Mouse (Mus musculus) ES-E14 (cell line): Measurements from ENCODE around the gene Vmn1r57. TPM values are rescaled to one million over a fixed set of nuclear protein-coding genes. Genes with fewer than 3 reads are reported as not detected.
"Not testable (repeated sequence)": the region's sequence is repeated elsewhere in the genome, so short reads cannot be mapped to it uniquely, and the experiment has no call there.

ENCODE experiments used
- DNase-seq: peaks from one replicate; pipeline ENCODE4 v3.0.0-alpha.2; 2013; ENCODE audit warnings: low read depth, low spot score
- H3K27ac ChIP-seq: 2 replicates; pipeline ENCODE4 v1.5.1; 2012; ENCODE audit warnings: low read depth, mild to moderate bottlenecking, low read length, moderate library complexity, mixed read lengths; ENCODE audit not compliant: poor library complexity, insufficient read depth, severe bottlenecking
- H3K36me3 ChIP-seq: 2 replicates; pipeline ENCODE4 v1.6.1; 2012; ENCODE audit warnings: mild to moderate bottlenecking, low read length, moderate library complexity, mixed read lengths; ENCODE audit not compliant: control insufficient read depth, poor library complexity, insufficient read depth, severe bottlenecking
- H3K4me1 ChIP-seq, 2 experiments: fragments of 150-350 bp in 1 of 2; sonication (generic) in 1 of 2; 2 replicates each; pipeline ENCODE4 v1.6.1; 2012; ENCODE audit warnings: low read length in 2 of 2, mild to moderate bottlenecking in 1 of 2, mixed read lengths in 1 of 2; ENCODE audit not compliant: control insufficient read depth in 2 of 2, insufficient read depth in 2 of 2, poor library complexity in 1 of 2
- H3K4me3 ChIP-seq, 2 experiments: fragments of 150-350 bp in 1 of 2; sonication (generic) in 1 of 2; 2 replicates each; pipeline ENCODE4 v1.5.1; 2012; ENCODE audit warnings: low read length in 2 of 2, low read depth in 1 of 2, mild to moderate bottlenecking in 1 of 2, mixed read lengths in 1 of 2; ENCODE audit not compliant: insufficient read depth in 1 of 2, poor library complexity in 1 of 2, severe bottlenecking in 1 of 2
- H3K9ac ChIP-seq: 2 replicates; pipeline ENCODE4 v1.6.1; 2012; ENCODE audit warnings: low read depth, mild to moderate bottlenecking, low read length, mixed read lengths; ENCODE audit not compliant: poor library complexity, insufficient read depth, severe bottlenecking
- H3K9me3 ChIP-seq: fragments of 150-350 bp; sonication (generic); 2 replicates; pipeline ENCODE4 v1.6.1; 2012; ENCODE audit warnings: low read depth, mild to moderate bottlenecking, low read length; ENCODE audit not compliant: control insufficient read depth, insufficient read depth
- CHD2 ChIP-seq: IDR thresholded peaks from 2 replicates; pipeline ENCODE4 v1.6.1; 2014; ENCODE audit warnings: mild to moderate bottlenecking, low read depth, low read length, inconsistent platforms
- HCFC1 ChIP-seq: IDR thresholded peaks from 2 replicates; pipeline ENCODE4 v1.6.1; 2012; ENCODE audit warnings: low read length, inconsistent platforms, borderline replicate concordance; ENCODE audit not compliant: insufficient read depth
- MAFK ChIP-seq: IDR thresholded peaks from 2 replicates; pipeline ENCODE4 v1.6.1; 2014; ENCODE audit warnings: mild to moderate bottlenecking, low read depth, low read length, inconsistent platforms; ENCODE audit not compliant: insufficient read depth
- ZC3H11A ChIP-seq: IDR thresholded peaks from 2 replicates; pipeline ENCODE4 v1.6.1; 2012; ENCODE audit warnings: low read depth, mild to moderate bottlenecking, inconsistent platforms, low read length, borderline replicate concordance
- ZNF384 ChIP-seq: IDR thresholded peaks from 2 replicates; pipeline ENCODE4 v1.6.1; 2012; ENCODE audit warnings: low read depth, low read length, inconsistent platforms
- in situ Hi-C, 2 experiments: fragments of 600-800 bp; cut with MboI; formaldehyde crosslinking; loops; one replicate each; pipeline ENCODE4 v1.15.1; 2025; ENCODE audit warnings: low sequenced_read_pairs in 2 of 2, inconsistent platforms in 1 of 2; ENCODE audit not compliant: unreplicated experiment in 2 of 2
- total RNA-seq: library from RNA; depleted of rRNA; stranded (reverse); fragments of 300-350 nt; gene quantifications from 2 replicates; pipeline ENCODE4 v1.2.3, GENCODE M21; 2012; rRNA removed

Gene Vmn1r57
- total RNA-seq = 0.11 and 0.13 TPM in 2 replicates

GRCm38 (mm10) chr7:5218193-5218592 is at the start of gene Vmn1r57:
Gene Vmn1r57 (plus strand): TSS chr7:5218493.
- H3K4me1 ChIP-seq, H3K9me3 ChIP-seq, in situ Hi-C loops, DNase-seq, H3K36me3 ChIP-seq, H3K4me3 ChIP-seq, H3K27ac ChIP-seq, H3K9ac ChIP-seq: not testable (repeated sequence)

GRCm38 (mm10) chr7:5196647-5197046 is 21.6 kb upstream of the Vmn1r57 start, which contains the start of gene Vmn1r56:
Gene Vmn1r56 (minus strand): TSS chr7:5196747.
- DNase-seq, H3K9ac ChIP-seq, H3K4me1 ChIP-seq, H3K36me3 ChIP-seq, H3K9me3 ChIP-seq, H3K27ac ChIP-seq, in situ Hi-C loops, H3K4me3 ChIP-seq: not testable (repeated sequence)

GRCm38 (mm10) chr7:5263051-5263450 is 44.8 kb downstream of the Vmn1r57 start:
- H3K27ac ChIP-seq = no peak overlapping the region
- no peaks in the 10 kb centered on the region for H3K4me1 ChIP-seq
- DNase-seq = no peak
- H3K4me3 ChIP-seq = no peak overlapping the region
- no peaks in the 10 kb centered on the region for H3K36me3 ChIP-seq
- TF ChIP-seq HCFC1 (no peak), CHD2 (no peak), ZNF384 (no peak), MAFK (no peak), ZC3H11A (no peak)
- no peak overlapping the region for H3K9ac ChIP-seq
- H3K9me3 ChIP-seq = no peaks in the 10 kb centered on the region
- in situ Hi-C loops = no loop called here

Other genes with a start within 250 kb of the Vmn1r57 start
- gene Sbk3, start 247.3 kb upstream of the Vmn1r57 start, total RNA-seq = not detected in 2 replicates
- 2.9 and 3.4 TPM in 2 replicates for gene Zfp579, start 222.3 kb upstream of the Vmn1r57 start, total RNA-seq
- gene Zfp524, start 204.1 kb upstream of the Vmn1r57 start, total RNA-seq = 2.6 and 3.9 TPM in 2 replicates
- 45.9 and 47.4 TPM in 2 replicates for gene Fiz1, start 203.8 kb upstream of the Vmn1r57 start, total RNA-seq
- not detected in 2 replicates for gene Gm44973, start 203.0 kb upstream of the Vmn1r57 start, total RNA-seq
- gene Zfp865, start 198.1 kb upstream of the Vmn1r57 start, total RNA-seq = 12.9 and 18.4 TPM in 2 replicates
- gene Ccdc106, start 197.9 kb upstream of the Vmn1r57 start, total RNA-seq = 7.5 and 11.2 TPM in 2 replicates
- gene 4632433K11Rik, start 184.4 kb upstream of the Vmn1r57 start, total RNA-seq = not detected in 2 replicates
- gene Zfp784, start 180.0 kb upstream of the Vmn1r57 start, total RNA-seq = 0.58 and 0.71 TPM in 2 replicates
- 2.6 and 3.3 TPM in 2 replicates for gene Zfp580, start 167.0 kb upstream of the Vmn1r57 start, total RNA-seq
- gene U2af2, start 156.3 kb upstream of the Vmn1r57 start, total RNA-seq = 222 and 262 TPM in 2 replicates
- gene Epn1, start 138.3 kb upstream of the Vmn1r57 start, total RNA-seq = 51.8 and 59.1 TPM in 2 replicates
- gene Rfpl4, start 101.5 kb upstream of the Vmn1r57 start, total RNA-seq = not detected in 2 replicates
- 0.27 and 0.32 TPM in 2 replicates for gene Rasl2-9, start 92.5 kb upstream of the Vmn1r57 start, total RNA-seq
- gene Vmn1r55, start 68.8 kb upstream of the Vmn1r57 start, total RNA-seq = not detected in 2 replicates
- gene Vmn1r56, start 21.7 kb upstream of the Vmn1r57 start, total RNA-seq = not detected in 2 replicates
- gene Gm5065, start 132.0 kb downstream of the Vmn1r57 start, total RNA-seq = not detected in 2 replicates
- gene Nlrp2, start 132.5 kb downstream of the Vmn1r57 start, total RNA-seq = not detected in 2 replicates
- gene Vmn1r58, start 194.9 kb downstream of the Vmn1r57 start, total RNA-seq = not detected in 2 replicates
- not detected in 2 replicates for gene Vmn1r59, start 238.3 kb downstream of the Vmn1r57 start, total RNA-seq